Mouse (Mus musculus) skeletal muscle tissue, adult 2 months (tissue): ENCODE results near the gene Trub1.
A peak's percentile ranks its signal among the peaks of the same experiment; 100 is the strongest.

Experiments
- DNase-seq: peaks from one replicate; pipeline ENCODE4 v3.0.0-alpha.2; 2012; ENCODE audit warnings: low read depth, low spot score

The Trub1 gene

GRCm38 (mm10) chr19:57494020-57494419 is 41.3 kb downstream of the Trub1 start:
- DNase-seq, result no peak

- no peak for DNase-seq
Observed at GRCm38 (mm10) chr19:57498110-57498743, 45.5 kb downstream of the Trub1 start.

GRCm38 (mm10) chr19:57498884-57499410 is 46.2 kb downstream of the Trub1 start:
- DNase-seq, result no peak

- no peak for DNase-seq
Observed at GRCm38 (mm10) chr19:57500254-57500653, 47.5 kb downstream of the Trub1 start.

GRCm38 (mm10) chr19:57503144-57503543 is 50.4 kb downstream of the Trub1 start:
- DNase-seq, result no peak

- DNase-seq, result no peak
Observed at GRCm38 (mm10) chr19:57505048-57505932, 52.6 kb downstream of the Trub1 start.

GRCm38 (mm10) chr19:57506591-57506990 is 53.9 kb downstream of the Trub1 start:
- DNase-seq, result no peak

GRCm38 (mm10) chr19:57508261-57508788 is 55.6 kb downstream of the Trub1 start:
- DNase-seq, result no peak

- no peak for DNase-seq
Observed at GRCm38 (mm10) chr19:57509758-57510319, 57.1 kb downstream of the Trub1 start.

GRCm38 (mm10) chr19:57510836-57511235 is 58.1 kb downstream of the Trub1 start:
- DNase-seq, result no peak

GRCm38 (mm10) chr19:57513123-57513522 is 60.4 kb downstream of the Trub1 start:
- DNase-seq, result no peak

- DNase-seq, result peak; percentile 13
Observed at GRCm38 (mm10) chr19:57521721-57522120, 69.0 kb downstream of the Trub1 start.

- no peak for DNase-seq
Observed at GRCm38 (mm10) chr19:57523363-57523762, 70.7 kb downstream of the Trub1 start.

- no peak for DNase-seq
Observed at GRCm38 (mm10) chr19:57525693-57526092, 73.0 kb downstream of the Trub1 start.

- no peak for DNase-seq
Observed at GRCm38 (mm10) chr19:57530212-57530611, 77.5 kb downstream of the Trub1 start.

GRCm38 (mm10) chr19:57534262-57534661 is 81.5 kb downstream of the Trub1 start:
- no peak for DNase-seq

GRCm38 (mm10) chr19:57536512-57536911 is 83.8 kb downstream of the Trub1 start:
- DNase-seq, result no peak

GRCm38 (mm10) chr19:57537510-57538182 is 84.9 kb downstream of the Trub1 start:
- no peak for DNase-seq

- no peak for DNase-seq
Observed at GRCm38 (mm10) chr19:57540118-57540517, 87.4 kb downstream of the Trub1 start.
